Mouse (Mus musculus): ENCODE measurements around the gene Pa2g4. TPM values are rescaled to one million over a fixed set of nuclear protein-coding genes. Genes with fewer than 3 reads are reported as not detected.

Pa2g4 gene
- polyA plus RNA-seq, 1 experiment from 2014 or later, result 194 TPM

GRCm38 (mm10) chr10:128546787-128547186 is 19.0 kb downstream of the Pa2g4 start:
- peak overlapping the region; percentile 93 for H3K27ac ChIP-seq
- H3K4me3 ChIP-seq, result peak overlapping the region; percentile 88
- H3K36me3 ChIP-seq, result peaks cover 38% of the 10 kb centered on the region
- H3K9ac ChIP-seq, result peak overlapping the region; percentile 73
- peaks cover 15% of the 10 kb centered on the region for H3K4me1 ChIP-seq
- 10% methylated on average over 7 of the region's 7 CpGs for WGBS
- H3K9me3 ChIP-seq, result no peaks in the 10 kb centered on the region
- no peak for ATAC-seq (ENCODE audit: borderline replicate concordance, extremely low read depth, low FRiP score, low TSS enrichment)
- peak overlapping the region; percentile 88 for H3K4me2 ChIP-seq
- H3K27me3 ChIP-seq, result no peaks in the 10 kb centered on the region

- Histone ChIP-seq H3K4me1 (peaks cover 15% of the 10 kb centered on the region), H3K27ac (peak overlapping the region; percentile 93), H3K27me3 (no peaks in the 10 kb centered on the region), H3K9ac (peak overlapping the region; percentile 73), H3K4me3 (peak overlapping the region; percentile 88), H3K4me2 (peak overlapping the region; percentile 88), H3K36me3 (peaks cover 38% of the 10 kb centered on the region), H3K9me3 (no peaks in the 10 kb centered on the region)
- 10% methylated on average over 4 of the region's 4 CpGs for WGBS
- ATAC-seq (ENCODE audit: borderline replicate concordance, extremely low read depth, low FRiP score, low TSS enrichment), result no peak
Measured at GRCm38 (mm10) chr10:128546361-128546760, 19.4 kb downstream of the Pa2g4 start.

GRCm38 (mm10) chr10:128545570-128545898 is 20.3 kb downstream of the Pa2g4 start:
- H3K9me3 ChIP-seq, result no peaks in the 10 kb centered on the region
- no peaks in the 10 kb centered on the region for H3K27me3 ChIP-seq
- 0 out of 2 replicates have a peak overlapping the region, but pooled peaks have one; percentile 21 for H3K27ac ChIP-seq
- H3K36me3 ChIP-seq, result peaks cover 38% of the 10 kb centered on the region
- no peak overlapping the region for H3K4me3 ChIP-seq
- no peak overlapping the region for H3K9ac ChIP-seq
- WGBS, result 70% methylated on average over 3 of the region's 3 CpGs
- H3K4me1 ChIP-seq, result peaks cover 15% of the 10 kb centered on the region
- H3K4me2 ChIP-seq, result no peak overlapping the region
- no peak for ATAC-seq (ENCODE audit: borderline replicate concordance, extremely low read depth, low FRiP score, low TSS enrichment)

- H3K4me3 ChIP-seq, result no peak overlapping the region
- peaks cover 38% of the 10 kb centered on the region for H3K36me3 ChIP-seq
- no peaks in the 10 kb centered on the region for H3K9me3 ChIP-seq
- H3K4me2 ChIP-seq, result no peak overlapping the region
- 92% methylated on average over 37 of the region's 37 CpGs for WGBS
- ATAC-seq (ENCODE audit: borderline replicate concordance, extremely low read depth, low FRiP score, low TSS enrichment), result no peak
- H3K4me1 ChIP-seq, result peaks cover 15% of the 10 kb centered on the region
- H3K27ac ChIP-seq, result no peak overlapping the region
- no peaks in the 10 kb centered on the region for H3K27me3 ChIP-seq
- H3K9ac ChIP-seq, result no peak overlapping the region
Measured at GRCm38 (mm10) chr10:128544674-128545569, 20.9 kb downstream of the Pa2g4 start.

- no peak overlapping the region for H3K4me3 ChIP-seq
- WGBS, result 95% methylated on average over 15 of the region's 15 CpGs
- H3K27me3 ChIP-seq, result no peaks in the 10 kb centered on the region
- no peaks in the 10 kb centered on the region for H3K9me3 ChIP-seq
- peaks cover 38% of the 10 kb centered on the region for H3K36me3 ChIP-seq
- no peak overlapping the region for H3K27ac ChIP-seq
- ATAC-seq (ENCODE audit: borderline replicate concordance, extremely low read depth, low FRiP score, low TSS enrichment), result no peak
- H3K9ac ChIP-seq, result no peak overlapping the region
- peaks cover 15% of the 10 kb centered on the region for H3K4me1 ChIP-seq
- H3K4me2 ChIP-seq, result no peak overlapping the region
Measured at GRCm38 (mm10) chr10:128544151-128544657, 21.6 kb downstream of the Pa2g4 start.

- no peak overlapping the region for H3K9ac ChIP-seq
- H3K9me3 ChIP-seq, result no peaks in the 10 kb centered on the region
- H3K36me3 ChIP-seq, result peaks cover 38% of the 10 kb centered on the region
- no peak overlapping the region for H3K4me2 ChIP-seq
- no peaks in the 10 kb centered on the region for H3K27me3 ChIP-seq
- no peak for ATAC-seq (ENCODE audit: borderline replicate concordance, extremely low read depth, low FRiP score, low TSS enrichment)
- H3K4me3 ChIP-seq, result no peak overlapping the region
- H3K27ac ChIP-seq, result no peak overlapping the region
- H3K4me1 ChIP-seq, result peaks cover 15% of the 10 kb centered on the region
- 54% methylated on average over 2 of the region's 2 CpGs for WGBS
Measured at GRCm38 (mm10) chr10:128543100-128543499, 22.7 kb downstream of the Pa2g4 start.

- Histone ChIP-seq H3K27ac (no peak overlapping the region), H3K9me3 (no peaks in the 10 kb centered on the region), H3K27me3 (no peaks in the 10 kb centered on the region), H3K9ac (no peak overlapping the region), H3K4me1 (no peaks in the 10 kb centered on the region; the same call in 1 of the 2 replicates), H3K4me3 (no peak overlapping the region), H3K4me2 (no peak overlapping the region), H3K36me3 (peaks cover 15% of the 10 kb centered on the region)
- ATAC-seq (ENCODE audit: borderline replicate concordance, extremely low read depth, low FRiP score, low TSS enrichment), result no peak
- WGBS, result 83% methylated on average over 1 of the region's 1 CpGs
Measured at GRCm38 (mm10) chr10:128538340-128538870, 27.4 kb downstream of the Pa2g4 start.

GRCm38 (mm10) chr10:128536266-128536940 is 29.4 kb downstream of the Pa2g4 start:
- Histone ChIP-seq H3K36me3 (no peaks in the 10 kb centered on the region), H3K9me3 (no peaks in the 10 kb centered on the region), H3K27me3 (no peaks in the 10 kb centered on the region), H3K4me3 (peak overlapping the region; percentile 20), H3K27ac (peak overlapping the region; percentile 11), H3K9ac (no peak overlapping the region), H3K4me2 (peak overlapping the region; percentile 40), H3K4me1 (no peaks in the 10 kb centered on the region; the same call in 1 of the 2 replicates)
- peak; percentile 96 for ATAC-seq (ENCODE audit: borderline replicate concordance, extremely low read depth, low FRiP score, low TSS enrichment)
- 11% methylated on average over 18 of the region's 18 CpGs for WGBS

- Histone ChIP-seq H3K27me3 (no peaks in the 10 kb centered on the region), H3K9ac (no peak overlapping the region), H3K4me1 (no peaks in the 10 kb centered on the region; the same call in 1 of the 2 replicates), H3K27ac (peak overlapping the region; percentile 9; the same call in 1 of the 2 replicates), H3K4me2 (peak overlapping the region; percentile 40), H3K4me3 (peak overlapping the region; percentile 20), H3K9me3 (no peaks in the 10 kb centered on the region), H3K36me3 (no peaks in the 10 kb centered on the region)
- 68% methylated on average over 4 of the region's 4 CpGs for WGBS
- peak; percentile 25; the same call in 1 of the 2 replicates for ATAC-seq (ENCODE audit: borderline replicate concordance, extremely low read depth, low FRiP score, low TSS enrichment)
Measured at GRCm38 (mm10) chr10:128535624-128536265, 30.0 kb downstream of the Pa2g4 start.

- no peak for ATAC-seq (ENCODE audit: borderline replicate concordance, extremely low read depth, low FRiP score, low TSS enrichment)
- H3K27me3 ChIP-seq, result no peaks in the 10 kb centered on the region
- no peak overlapping the region for H3K4me2 ChIP-seq
- no peak overlapping the region for H3K4me3 ChIP-seq
- WGBS, result 77% methylated on average over 2 of the region's 2 CpGs
- H3K36me3 ChIP-seq, result no peaks in the 10 kb centered on the region
- H3K9ac ChIP-seq, result no peak overlapping the region
- no peaks in the 10 kb centered on the region for H3K9me3 ChIP-seq
- no peak overlapping the region for H3K27ac ChIP-seq
- no peaks in the 10 kb centered on the region; the same call in 1 of the 2 replicates for H3K4me1 ChIP-seq
Measured at GRCm38 (mm10) chr10:128535206-128535605, 30.6 kb downstream of the Pa2g4 start.

All from lung, embryonic 15.5 days (tissue).